Mouse (Mus musculus) lung, postnatal 0 days (tissue): ENCODE measurements around the gene Bcl3. TPM values are rescaled to one million over a fixed set of nuclear protein-coding genes. Genes with fewer than 3 reads are reported as not detected.

Experiments
- ATAC-seq: fragments of 200-750 bp; cut with Nextera tagmentation; 2 replicates; pipeline ENCODE4 v1.8.0; 2017; ENCODE audit warnings: moderate library complexity
- DNase-seq: peaks from one replicate; pipeline ENCODE4 v3.0.0-alpha.2; 2016; ENCODE audit warnings: low spot score
- H3K27ac ChIP-seq: fragments of 300-500 bp; sonication (generic); 2 replicates; pipeline ENCODE4 v1.5.1; 2014; ENCODE audit warnings: antibody characterized with exemption, mild to moderate bottlenecking, low read length, mixed read lengths
- H3K27me3 ChIP-seq: fragments of 300-500 bp; sonication (generic); replicated peaks from 2 replicates; pipeline ENCODE4 v1.6.1; 2014; ENCODE audit warnings: low read length, mixed read lengths; ENCODE audit not compliant: insufficient read depth
- H3K36me3 ChIP-seq: fragments of 300-500 bp; sonication (generic); 2 replicates; pipeline ENCODE4 v1.6.1; 2014; ENCODE audit warnings: low read length, mixed read lengths; ENCODE audit not compliant: insufficient read depth
- H3K4me1 ChIP-seq: fragments of 300-500 bp; sonication (generic); 2 replicates; pipeline ENCODE4 v1.6.1; 2014; ENCODE audit warnings: antibody characterized with exemption, low read depth, low read length, mixed read lengths; ENCODE audit not compliant: insufficient read depth
- H3K4me2 ChIP-seq: fragments of 300-500 bp; sonication (generic); replicated peaks from 2 replicates; pipeline ENCODE4 v1.6.1; 2014; ENCODE audit warnings: low read depth, mild to moderate bottlenecking, low read length, moderate library complexity, mixed read lengths
- H3K4me3 ChIP-seq: fragments of 300-500 bp; sonication (generic); 2 replicates; pipeline ENCODE4 v1.5.1; 2014; ENCODE audit warnings: low read depth, low read length
- H3K9ac ChIP-seq: fragments of 300-500 bp; sonication (generic); replicated peaks from 2 replicates; pipeline ENCODE4 v1.6.1; 2014; ENCODE audit warnings: low read depth, mild to moderate bottlenecking
- H3K9me3 ChIP-seq: fragments of 300-500 bp; sonication (generic); 2 replicates; pipeline ENCODE4 v1.6.1; 2016; ENCODE audit warnings: low read length, mixed read lengths
- CTCF ChIP-seq: IDR thresholded peaks from 2 replicates; pipeline ENCODE4 v1.5.1; 2016; ENCODE audit warnings: antibody characterized with exemption, mild to moderate bottlenecking
- EP300 ChIP-seq: IDR thresholded peaks from 2 replicates; pipeline ENCODE4 v1.6.1; 2016; ENCODE audit warnings: antibody characterized with exemption, mild to moderate bottlenecking, control low read depth
- WGBS: fragments of 180-500 bp; shearing (Covaris S2); extraction: QIAGEN DNeasy Blood & Tissue Kit; methylation state at CpG from one replicate; pipeline ENCODE4 v1.1.7; 2014; 5-methylcytosine and 5-hydroxymethylcytosine counted together
- polyA plus RNA-seq: library from polyadenylated mRNA; unstranded; fragments of >200 nt; fragmentation: Nextera tagmentation; extraction: Ambion mirVana; gene quantifications from 2 replicates; pipeline ENCODE4 v1.2.1, GENCODE M21; 2015

Gene Bcl3
- polyA plus RNA-seq, 1 experiment from 2014 or later, result 8.3 TPM

DNA sequence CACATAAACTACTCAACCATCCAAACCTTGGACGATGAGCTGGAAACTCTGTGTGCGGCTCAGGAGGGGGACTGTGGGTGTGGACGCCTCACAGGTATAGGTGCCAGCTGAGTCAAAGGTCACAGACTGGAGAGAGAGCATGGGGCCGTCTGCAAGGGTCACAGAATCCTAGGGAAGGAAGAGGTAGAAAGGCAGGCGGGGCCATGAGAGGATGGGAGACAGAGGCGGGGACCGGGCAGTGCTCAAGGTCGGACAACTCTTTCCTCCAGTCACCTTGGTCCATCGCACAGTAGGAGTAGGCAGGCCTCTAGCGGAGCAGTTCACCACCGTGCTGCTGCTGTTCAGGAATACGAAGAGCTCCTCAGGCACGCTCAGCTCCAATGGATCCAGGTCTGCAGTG is 62.5 kb downstream of the Bcl3 start:
- Histone ChIP-seq H3K4me3 (no peak overlapping the region), H3K27me3 (no peaks in the 10 kb centered on the region), H3K9ac (no peak overlapping the region), H3K4me2 (no peak overlapping the region), H3K4me1 (peaks cover 11% of the 10 kb centered on the region; the same call in 1 of the 2 replicates), H3K36me3 (peaks cover 18% of the 10 kb centered on the region), H3K9me3 (no peaks in the 10 kb centered on the region), H3K27ac (no peak overlapping the region)
- WGBS, result 85% methylated on average over 13 of the region's 13 CpGs
- no peak for TF ChIP-seq EP300
- TF ChIP-seq CTCF, result no peak
- ATAC-seq (no peak), DNase-seq (no peak)

GRCm38 (mm10) chr7:19758623-19759022 is 63.9 kb downstream of the Bcl3 start:
- H3K9me3 ChIP-seq, result no peaks in the 10 kb centered on the region
- H3K4me2 ChIP-seq, result no peak overlapping the region
- no peak for ATAC-seq
- H3K27me3 ChIP-seq, result no peaks in the 10 kb centered on the region
- DNase-seq, result no peak
- no peak overlapping the region for H3K9ac ChIP-seq
- H3K27ac ChIP-seq, result no peak overlapping the region
- no peak for TF ChIP-seq CTCF
- TF ChIP-seq EP300, result no peak
- H3K4me1 ChIP-seq, result peaks cover 17% of the 10 kb centered on the region; the same call in 1 of the 2 replicates
- H3K4me3 ChIP-seq, result no peak overlapping the region
- peaks cover 18% of the 10 kb centered on the region for H3K36me3 ChIP-seq
- WGBS, result 89% methylated on average over 13 of the region's 13 CpGs

Other genes with a start within 250 kb of the Bcl3 start
- gene Zfp296, start 245.5 kb downstream of the Bcl3 start, polyA plus RNA-seq, result 0.76 and 0.88 TPM in 2 replicates
- gene Gemin7, start 245.2 kb downstream of the Bcl3 start, polyA plus RNA-seq, result 161 and 163 TPM in 2 replicates
- 22.6 and 23.8 TPM in 2 replicates for gene Clasrp, start 218.3 kb downstream of the Bcl3 start, polyA plus RNA-seq
- gene Relb, start 193.3 kb downstream of the Bcl3 start, polyA plus RNA-seq, result 15.6 and 29.8 TPM in 2 replicates
- gene Clptm1, start 157.7 kb downstream of the Bcl3 start, polyA plus RNA-seq, result 76.9 and 78.8 TPM in 2 replicates
- 4.2 and 4.9 TPM in 2 replicates for gene Apoc2, start 144.8 kb downstream of the Bcl3 start, polyA plus RNA-seq
- gene Gm44805, start 141.3 kb downstream of the Bcl3 start, polyA plus RNA-seq, result not detected in 2 replicates
- 0.38 and 0.88 TPM in 2 replicates for gene Apoc4, start 141.3 kb downstream of the Bcl3 start, polyA plus RNA-seq
- gene Apoc1, start 130.1 kb downstream of the Bcl3 start, polyA plus RNA-seq, result 61.1 and 63.8 TPM in 2 replicates
- gene Apoe, start 123.6 kb downstream of the Bcl3 start, polyA plus RNA-seq, result 768 and 1,006 TPM in 2 replicates
- 60.8 and 62.4 TPM in 2 replicates for gene Tomm40, start 107.3 kb downstream of the Bcl3 start, polyA plus RNA-seq
- gene Nectin2, start 72.3 kb downstream of the Bcl3 start, polyA plus RNA-seq, result 113 and 116 TPM in 2 replicates
- gene Bcam, start 51.8 kb downstream of the Bcl3 start, polyA plus RNA-seq, result 477 and 507 TPM in 2 replicates
- 18.4 and 23.9 TPM in 2 replicates for gene Cblc, start 26.0 kb downstream of the Bcl3 start, polyA plus RNA-seq
- 0.12 and 0.24 TPM in 2 replicates for gene Gm19345, start 29.2 kb upstream of the Bcl3 start, polyA plus RNA-seq
- gene Ceacam16, start 38.5 kb upstream of the Bcl3 start, polyA plus RNA-seq, result 0.13 and 0.18 TPM in 2 replicates
- gene Ceacam19, start 65.2 kb upstream of the Bcl3 start, polyA plus RNA-seq, result 0.04 TPM in 1 of 2 replicates, not detected in the other
- 20.8 and 24.3 TPM in 2 replicates for gene Pvr, start 98.4 kb upstream of the Bcl3 start, polyA plus RNA-seq
- gene Igsf23, start 128.0 kb upstream of the Bcl3 start, polyA plus RNA-seq, result 0.70 and 0.90 TPM in 2 replicates
- gene Ceacam20, start 142.6 kb upstream of the Bcl3 start, polyA plus RNA-seq, result not detected in 2 replicates
- gene Nlrp9b, start 168.7 kb upstream of the Bcl3 start, polyA plus RNA-seq, result 0.06 TPM in 1 of 2 replicates, not detected in the other